ENCODE assay signal across 8 mouse cellular contexts in the genomic region with DNA sequence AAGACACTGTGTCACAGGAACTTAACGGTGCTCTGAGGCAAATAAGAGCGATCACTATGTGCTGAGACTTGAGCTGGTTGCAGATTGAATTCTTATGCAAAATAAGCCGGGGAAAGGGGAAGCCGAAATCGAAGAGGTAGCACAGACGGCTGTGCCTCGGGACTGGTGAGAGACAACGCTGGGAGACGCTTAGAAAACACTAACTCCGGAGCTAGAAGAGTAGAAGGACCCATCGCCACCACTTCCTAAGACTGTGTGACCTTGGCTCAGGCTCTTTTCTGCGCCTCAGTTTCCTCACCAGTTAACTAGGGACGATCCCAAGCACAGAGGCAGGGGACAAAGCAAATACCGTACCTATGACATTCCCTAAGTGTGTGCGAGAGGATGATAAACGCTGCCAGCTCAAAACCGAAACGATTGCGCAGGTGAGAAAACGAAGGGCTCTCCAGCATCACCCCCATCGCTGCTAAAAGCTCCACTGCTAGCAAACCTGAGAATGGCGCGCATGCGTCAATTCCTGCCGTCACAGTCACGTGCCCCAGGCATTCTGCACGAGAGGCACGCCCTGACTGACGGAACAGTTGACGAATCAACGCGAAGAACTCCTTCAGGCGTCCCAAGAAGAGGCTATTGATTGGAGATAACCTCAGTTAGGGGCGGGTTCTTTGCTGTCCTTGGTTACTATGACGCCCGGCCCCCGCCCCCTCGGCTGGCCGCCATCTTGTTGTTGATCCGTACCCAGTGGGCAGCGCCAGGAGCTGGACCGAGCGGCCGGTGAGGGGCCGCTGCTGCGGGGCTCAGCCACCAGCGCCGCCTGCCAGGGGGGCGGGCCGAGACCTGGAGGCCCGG. TPM values are rescaled to one million over a fixed set of nuclear protein-coding genes. Genes with fewer than 3 reads are reported as not detected.
DNase-seq lines count a peak whose midpoint lies in the region; ATAC-seq lines count a peak whose summit lies in the region.

A gene (plus strand): TSS at position 580 of the 849 bp plus-strand sequence.

- peak; percentile 100 for DNase-seq in adrenal gland, adult (ENCODE audit: inconsistent age in 2 of 2, low spot score in 1 of 2)
- DNase-seq in embryo, embryonic 10.5 days (ENCODE audit: low spot score): peak; percentile 100
- peak; percentile 100 for DNase-seq in gastrocnemius, postnatal 14 days
- peak; percentile 100 for DNase-seq in left cerebral cortex, postnatal 10 days (ENCODE audit: extremely low spot score in 1 of 2, low spot score in 2 of 2)
- DNase-seq in right cerebral cortex, postnatal 25 days: peak; percentile 100
- DNase-seq in urinary bladder, postnatal 4 days (ENCODE audit: low spot score in 2 of 2): peak; percentile 99 to 100

- intact Hi-C loops in gastrocnemius, postnatal 14 days (cut with DNase I; ENCODE audit: low total_unique reads): no loop called here
- intact Hi-C loops in left cerebral cortex, postnatal 10 days (cut with DNase I): no loop called here

- peak; percentile 97 for ATAC-seq in inflammation-experienced regulatory T-cells, adult 6 months
- peak; percentile 99 for ATAC-seq in megakaryocyte-erythroid progenitor cell, adult 5-6 weeks (replicated peaks; ENCODE audit: low FRiP score, low TSS enrichment, poor library complexity, severe bottlenecking)

RNA-seq across cellular contexts. Expression of the gene that starts here (rescaled TPM):
- total RNA-seq in gastrocnemius, postnatal 14 days (2021): 10 to 100 TPM; 26.3 to 28.8 TPM
- polyA plus RNA-seq in inflammation-experienced regulatory T-cells, adult 6 months (2017; shearing (Covaris generic)): 10 to 100 TPM; 20.8 to 95.9 (median 58.2) TPM
- total RNA-seq in left cerebral cortex, postnatal 10 days (2021): 100 to 1,000 TPM; 172 to 174 TPM
- 30.6 and 36.6 TPM in 2 replicates for total RNA-seq in megakaryocyte-erythroid progenitor cell, adult 5-6 weeks (2014; fragmentation: Nextera tagmentation)
- total RNA-seq in megakaryocyte-erythroid progenitor cell, adult 5-6 weeks (2017): 31.9 and 36.9 TPM in 2 replicates

Comparison
In these comparisons a context has a peak if more than half of its experiments do, and no peak if none do; other contexts are left out.
1. Peak in every context shown above with its lines: DNase-seq and ATAC-seq.
2. RNA of the gene that starts here (total RNA-seq): 172 to 174 TPM in left cerebral cortex, postnatal 10 days; 30.6 to 36.9 TPM in megakaryocyte-erythroid progenitor cell, adult 5-6 weeks and 26.3 to 28.8 TPM in gastrocnemius, postnatal 14 days; every median in the first group is over 4 times any median in the second.